Mouse (Mus musculus) liver, embryonic 14.5 days (tissue): ENCODE data around the gene Hrh3. TPM values are rescaled to one million over a fixed set of nuclear protein-coding genes. Genes with fewer than 3 reads are reported as not detected.

Experiments
- ATAC-seq: fragments of 200-750 bp; cut with Nextera tagmentation; 2 replicates; pipeline ENCODE4 v1.8.0; 2017; ENCODE audit warnings: moderate number of reproducible peaks, mild to moderate bottlenecking, moderate library complexity; ENCODE audit not compliant: insufficient read depth
- DNase-seq, 3 experiments: peaks; one replicate each; pipeline ENCODE4 v3.0.0-alpha.2; 2012 to 2013; ENCODE audit warnings: low read depth in 3 of 3, low spot score in 3 of 3
- H3K27ac ChIP-seq: fragments of 300-500 bp; sonication (generic); 2 replicates; pipeline ENCODE4 v1.5.1; 2014; ENCODE audit warnings: moderate library complexity, mild to moderate bottlenecking, control low read depth, inconsistent platforms
- H3K27me3 ChIP-seq: fragments of 300-500 bp; sonication (generic); 2 replicates; pipeline ENCODE4 v1.6.1; 2014; ENCODE audit warnings: mild to moderate bottlenecking, low read length, moderate library complexity; ENCODE audit not compliant: control insufficient read depth, insufficient read depth
- H3K36me3 ChIP-seq: fragments of 300-500 bp; sonication (generic); replicated peaks from 2 replicates; pipeline ENCODE4 v1.6.1; 2014; ENCODE audit warnings: low read depth; ENCODE audit not compliant: control insufficient read depth, insufficient read depth
- H3K4me1 ChIP-seq, 2 experiments: fragments of 200-500 bp in 1 of 2; fragments of 300-500 bp in 1 of 2; sonication (generic) in 1 of 2; replicated peaks; 2 replicates each; pipeline ENCODE4 v1.6.1; 2012 to 2014; ENCODE audit warnings: antibody characterized with exemption in 1 of 2, inconsistent platforms in 1 of 2, low read length in 1 of 2; ENCODE audit not compliant: control insufficient read depth in 2 of 2, insufficient read depth in 2 of 2
- H3K4me2 ChIP-seq: fragments of 300-500 bp; sonication (generic); 2 replicates; pipeline ENCODE4 v1.6.1; 2014; ENCODE audit warnings: low read depth, mild to moderate bottlenecking, control low read depth, moderate library complexity
- H3K4me3 ChIP-seq, 2 experiments: fragments of 200-500 bp in 1 of 2; fragments of 300-500 bp in 1 of 2; sonication (generic) in 1 of 2; 2 replicates each; pipeline ENCODE4 v1.5.1; 2012 to 2014; ENCODE audit warnings: low read depth in 2 of 2, low read length in 2 of 2, mild to moderate bottlenecking in 2 of 2, control low read depth in 1 of 2, inconsistent platforms in 1 of 2, moderate library complexity in 1 of 2; ENCODE audit not compliant: insufficient read depth in 1 of 2
- H3K9ac ChIP-seq: fragments of 300-500 bp; sonication (generic); replicated peaks from 2 replicates; pipeline ENCODE4 v1.6.1; 2014; ENCODE audit warnings: mild to moderate bottlenecking, control low read depth, moderate library complexity
- H3K9me3 ChIP-seq: fragments of 300-500 bp; sonication (generic); 2 replicates; pipeline ENCODE4 v1.6.1; 2016; ENCODE audit warnings: low read length, mixed read lengths; ENCODE audit not compliant: control insufficient read depth
- CTCF ChIP-seq: IDR thresholded peaks from 2 replicates; pipeline ENCODE4 v1.5.1; 2016; ENCODE audit warnings: antibody characterized with exemption, low read depth, control low read depth
- EP300 ChIP-seq: IDR thresholded peaks from 2 replicates; pipeline ENCODE4 v1.6.1; 2016; ENCODE audit warnings: antibody characterized with exemption, low read depth
- WGBS: fragments of 180-500 bp; shearing (Covaris S2); extraction: QIAGEN DNeasy Blood & Tissue Kit; methylation state at CpG from one replicate; pipeline ENCODE4 v1.1.7; 2014; ENCODE audit not compliant: insufficient replicate concordance; 5-methylcytosine and 5-hydroxymethylcytosine counted together
- polyA plus RNA-seq, 2 experiments: library from polyadenylated mRNA; depleted of rRNA in 1 of 2; stranded (reverse) in 1 of 2; unstranded in 1 of 2; fragments of >200 nt; fragmentation: Nextera tagmentation in 1 of 2; extraction: Ambion mirVana in 1 of 2; gene quantifications; 2 replicates each; pipeline versions ENCODE4 v1.2.1 to v1.2.3; 2012 to 2014

Hrh3 gene
- polyA plus RNA-seq, 2 experiments = not detected

- no peak for DNase-seq
Measured at GRCm38 (mm10) chr2:180116741-180117484, 12.6 kb upstream of the Hrh3 start.

GRCm38 (mm10) chr2:180116081-180116493 is 11.8 kb upstream of the Hrh3 start:
- Histone ChIP-seq H3K4me3 (no peak overlapping the region), H3K9me3 (no peaks in the 10 kb centered on the region), H3K4me2 (no peak overlapping the region), H3K27ac (no peak overlapping the region), H3K4me1 (peaks cover 11% of the 10 kb centered on the region in 2 experiments), H3K27me3 (peaks cover 3% of the 10 kb centered on the region; the same call in 1 of the 2 replicates), H3K9ac (no peak overlapping the region), H3K36me3 (no peaks in the 10 kb centered on the region)
- DNase-seq (no peak), ATAC-seq (no peak)
- TF ChIP-seq CTCF = no peak
- TF ChIP-seq EP300 = no peak
- WGBS = 24% methylated on average over 10 of the region's 10 CpGs

More at GRCm38 (mm10) chr2:180116741-180117484, 12.6 kb upstream of the Hrh3 start:
- no peaks in the 10 kb centered on the region for H3K9me3 ChIP-seq
- H3K27ac ChIP-seq = no peak overlapping the region
- no peaks in the 10 kb centered on the region for H3K36me3 ChIP-seq
- 52% methylated on average over 8 of the region's 8 CpGs for WGBS
- no peak overlapping the region for H3K9ac ChIP-seq
- H3K27me3 ChIP-seq = peaks cover 3% of the 10 kb centered on the region; the same call in 1 of the 2 replicates
- TF ChIP-seq CTCF (no peak), EP300 (no peak)
- no peak overlapping the region for H3K4me2 ChIP-seq
- H3K4me1 ChIP-seq = peaks cover 11% of the 10 kb centered on the region in 2 experiments
- no peak overlapping the region for H3K4me3 ChIP-seq
- no peak for ATAC-seq

GRCm38 (mm10) chr2:180115279-180115678 is 11.0 kb upstream of the Hrh3 start:
- Histone ChIP-seq H3K9me3 (no peaks in the 10 kb centered on the region), H3K36me3 (no peaks in the 10 kb centered on the region), H3K4me3 (no peak overlapping the region), H3K4me1 (peaks cover 8 to 11% of the 10 kb centered on the region in 2 experiments), H3K27me3 (peaks cover 3% of the 10 kb centered on the region; the same call in 1 of the 2 replicates), H3K4me2 (no peak overlapping the region), H3K9ac (no peak overlapping the region), H3K27ac (no peak overlapping the region)
- no peak for ATAC-seq
- TF ChIP-seq CTCF = no peak
- TF ChIP-seq EP300 = no peak
- WGBS = 36% methylated on average over 6 of the region's 6 CpGs
- DNase-seq = no peak

- DNase-seq (no peak), ATAC-seq (no peak)
- Histone ChIP-seq H3K27ac (no peak overlapping the region), H3K4me3 (no peak overlapping the region), H3K4me1 (peaks cover 4 to 5% of the 10 kb centered on the region in 2 experiments; a peak in 3 of 4 replicates), H3K36me3 (no peaks in the 10 kb centered on the region), H3K9ac (no peak overlapping the region), H3K4me2 (no peak overlapping the region), H3K9me3 (no peaks in the 10 kb centered on the region), H3K27me3 (peaks cover 3% of the 10 kb centered on the region; the same call in 1 of the 2 replicates)
- TF ChIP-seq CTCF (no peak), EP300 (no peak)
- 60% methylated on average over 17 of the region's 17 CpGs for WGBS
Measured at GRCm38 (mm10) chr2:180113909-180114890, 9.9 kb upstream of the Hrh3 start.
